Mouse (Mus musculus): ENCODE results near the gene Entr1. TPM values are rescaled to one million over a fixed set of nuclear protein-coding genes. Genes with fewer than 3 reads are reported as not detected.

Gene Entr1
- total RNA-seq (2014; rRNA removed; ENCODE audit: low replicate concordance) (57.4 and 67.4 TPM in 2 replicates), polyA plus RNA-seq (2015; fragmentation: Nextera tagmentation; extraction: Ambion mirVana) (56.4 and 57.2 TPM in 2 replicates)

GRCm38 (mm10) chr2:26389154-26389690 lies at the start of gene Entr1, which contains the start of gene Pmpca:
Gene Entr1, minus strand, starts transcription at chr2:26389316.
Gene Pmpca, plus strand, starts transcription at chr2:26389339.
- Histone ChIP-seq H3K4me2 (ENCODE audit: low read depth, low read length) (peak within 1 kb of the TSS; percentile 99), H3K36me3 (replicated peaks; ENCODE audit: control insufficient read depth, insufficient read depth, low read length) (peaks cover 74% of the 10 kb centered on the region), H3K9me3 (replicated peaks; ENCODE audit: control insufficient read depth, low read length) (no peaks in the 10 kb centered on the region), H3K27ac (ENCODE audit: low read depth) (peak within 1 kb of the TSS; percentile 74), H3K9ac (replicated peaks; ENCODE audit: low read depth, low read length) (peak within 1 kb of the TSS; percentile 91), H3K4me1 (ENCODE audit: control insufficient read depth, insufficient read depth) (peaks cover 10% of the 10 kb centered on the region), H3K4me3 (ENCODE audit: low read depth, low read length) (peak within 1 kb of the TSS; percentile 91), H3K27me3 (ENCODE audit: control insufficient read depth, insufficient read depth, low read length) (no peaks in the 10 kb centered on the region)
- ATAC-seq (ENCODE audit: insufficient read depth, low read depth) = peak; percentile 87
- DNase-seq (ENCODE audit: low spot score) = peak; percentile 77
- TF ChIP-seq CTCF (IDR thresholded peaks at IDR 0.05; ENCODE audit: low read depth) (no peak), EP300 (IDR thresholded peaks at IDR 0.05; ENCODE audit: low read depth) (no peak)
- WGBS = under 1% methylated on average over 52 of the region's 60 CpGs

DNA sequence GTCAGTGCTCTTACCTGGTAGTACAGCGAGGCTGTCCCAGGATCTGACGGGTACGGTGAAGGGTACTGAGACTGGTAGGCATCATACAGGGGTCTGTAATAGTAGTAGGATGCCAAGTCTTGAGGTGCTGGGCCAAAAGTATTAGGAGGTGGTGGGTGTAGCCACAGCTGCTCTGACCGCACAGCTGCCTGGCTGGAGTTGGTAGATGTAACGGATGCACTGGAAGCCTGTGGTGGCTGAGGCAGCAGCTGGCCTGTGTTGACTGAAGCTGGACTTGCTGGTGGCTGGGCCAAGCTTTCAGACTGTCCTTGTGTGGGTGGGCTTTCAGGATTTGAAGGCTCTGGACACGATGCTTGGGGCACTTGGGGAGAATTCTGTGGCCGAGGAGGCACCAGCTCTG lies 49.3 kb upstream of the Entr1 start:
- H3K4me1 ChIP-seq (ENCODE audit: control insufficient read depth, insufficient read depth) = peaks cover 10% of the 10 kb centered on the region; the same call in 1 of the 2 replicates
- H3K36me3 ChIP-seq (replicated peaks; ENCODE audit: control insufficient read depth, insufficient read depth, low read length) = peaks cover 78% of the 10 kb centered on the region

DNA sequence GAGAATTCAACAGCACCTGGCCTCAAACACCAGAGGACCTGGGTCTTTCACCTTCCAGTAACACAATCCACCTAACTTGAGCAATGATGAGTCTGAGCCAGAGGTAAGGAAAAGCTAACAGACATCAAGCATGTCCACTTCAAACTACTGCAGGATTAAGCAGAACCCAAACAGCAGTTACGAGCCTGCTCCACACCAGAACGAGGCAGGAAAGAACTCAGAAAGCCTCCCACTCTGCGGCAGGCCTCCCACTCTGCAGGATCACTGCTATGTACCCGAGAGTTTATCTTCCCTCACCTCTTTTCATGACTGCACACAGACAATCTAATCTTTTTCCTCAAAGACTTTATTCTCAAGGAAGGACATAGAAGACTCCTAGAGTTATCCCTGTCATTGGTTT lies 48.1 kb upstream of the Entr1 start:
- Histone ChIP-seq H3K4me1 (ENCODE audit: control insufficient read depth, insufficient read depth) (0 out of 2 replicates have a peak, but pooled peaks cover 5% of the 10 kb centered on the region), H3K27ac (ENCODE audit: low read depth) (no peak overlapping the region), H3K36me3 (replicated peaks; ENCODE audit: control insufficient read depth, insufficient read depth, low read length) (peaks cover 87% of the 10 kb centered on the region), H3K4me2 (ENCODE audit: low read depth, low read length) (no peak overlapping the region), H3K4me3 (ENCODE audit: low read depth, low read length) (no peak overlapping the region), H3K9ac (replicated peaks; ENCODE audit: low read depth, low read length) (no peak overlapping the region), H3K9me3 (replicated peaks; ENCODE audit: control insufficient read depth, low read length) (no peaks in the 10 kb centered on the region), H3K27me3 (ENCODE audit: control insufficient read depth, insufficient read depth, low read length) (no peaks in the 10 kb centered on the region)
- no peak for ATAC-seq (ENCODE audit: insufficient read depth, low read depth)
- no peak for TF ChIP-seq EP300 (IDR thresholded peaks at IDR 0.05; ENCODE audit: low read depth)
- TF ChIP-seq CTCF (IDR thresholded peaks at IDR 0.05; ENCODE audit: low read depth) = no peak
- WGBS = 51% methylated on average over 4 of the region's 4 CpGs
- DNase-seq (ENCODE audit: low spot score) = no peak

More for the DNA sequence above, 49.3 kb upstream of the Entr1 start:
- WGBS = 85% methylated on average over 7 of the region's 7 CpGs
- Histone ChIP-seq H3K27me3 (ENCODE audit: control insufficient read depth, insufficient read depth, low read length) (no peaks in the 10 kb centered on the region), H3K9ac (replicated peaks; ENCODE audit: low read depth, low read length) (no peak overlapping the region), H3K4me2 (ENCODE audit: low read depth, low read length) (no peak overlapping the region), H3K9me3 (replicated peaks; ENCODE audit: control insufficient read depth, low read length) (no peaks in the 10 kb centered on the region), H3K27ac (ENCODE audit: low read depth) (no peak overlapping the region), H3K4me3 (ENCODE audit: low read depth, low read length) (no peak overlapping the region)
- DNase-seq (ENCODE audit: low spot score) (no peak), ATAC-seq (ENCODE audit: insufficient read depth, low read depth) (no peak)
- TF ChIP-seq EP300 (IDR thresholded peaks at IDR 0.05; ENCODE audit: low read depth) = no peak
- no peak for TF ChIP-seq CTCF (IDR thresholded peaks at IDR 0.05; ENCODE audit: low read depth)

DNA sequence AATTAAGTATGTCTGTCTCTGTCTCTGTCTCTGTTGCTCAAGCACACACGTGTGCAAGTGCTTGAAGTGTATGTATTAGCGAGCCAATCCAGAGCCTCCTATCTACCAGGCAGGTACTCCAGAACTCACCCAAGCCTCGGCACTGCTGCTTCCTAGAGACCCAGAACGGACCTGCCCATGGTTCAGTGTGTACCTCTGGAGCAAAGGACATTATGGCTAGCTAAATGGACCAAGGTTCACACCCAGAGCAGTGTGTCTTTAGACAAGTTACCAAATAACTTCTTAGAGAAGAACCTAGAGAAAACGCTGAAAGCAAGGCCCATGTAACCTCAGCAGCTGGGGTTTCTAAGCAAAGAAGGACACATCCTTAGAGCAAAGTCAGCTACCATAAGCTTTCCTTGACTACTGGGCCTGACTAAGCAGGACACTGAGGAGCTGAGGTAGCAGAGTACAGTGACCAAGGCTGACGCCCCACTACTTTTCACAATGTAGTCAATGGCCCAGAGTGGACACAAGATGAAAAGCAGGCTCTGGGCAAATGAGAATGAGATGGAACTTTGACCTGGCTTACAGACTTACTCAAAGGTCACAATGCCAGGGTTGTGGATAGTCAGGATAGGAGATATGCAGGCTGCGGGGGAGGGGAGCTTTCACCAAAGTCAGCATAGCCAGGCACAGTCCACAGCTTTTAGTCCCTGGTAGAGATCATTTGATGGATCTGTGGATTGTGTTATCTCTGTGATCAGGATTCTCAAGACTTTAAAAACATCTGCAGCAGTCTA lies 45.9 kb upstream of the Entr1 start:
- no peak overlapping the region for H3K27ac ChIP-seq (ENCODE audit: low read depth)
- H3K9me3 ChIP-seq (replicated peaks; ENCODE audit: control insufficient read depth, low read length) = no peaks in the 10 kb centered on the region
- no peak for ATAC-seq (ENCODE audit: insufficient read depth, low read depth)
- no peak overlapping the region for H3K4me3 ChIP-seq (ENCODE audit: low read depth, low read length)
- WGBS = 88% methylated on average over 7 of the region's 7 CpGs
- H3K4me1 ChIP-seq (ENCODE audit: control insufficient read depth, insufficient read depth) = 0 out of 2 replicates have a peak, but pooled peaks cover 5% of the 10 kb centered on the region
- no peak overlapping the region for H3K9ac ChIP-seq (replicated peaks; ENCODE audit: low read depth, low read length)
- peaks cover 85% of the 10 kb centered on the region for H3K36me3 ChIP-seq (replicated peaks; ENCODE audit: control insufficient read depth, insufficient read depth, low read length)
- DNase-seq (ENCODE audit: low spot score) = no peak
- H3K27me3 ChIP-seq (ENCODE audit: control insufficient read depth, insufficient read depth, low read length) = no peaks in the 10 kb centered on the region
- TF ChIP-seq EP300 (IDR thresholded peaks at IDR 0.05; ENCODE audit: low read depth) (no peak), CTCF (IDR thresholded peaks at IDR 0.05; ENCODE audit: low read depth) (no peak)
- H3K4me2 ChIP-seq (ENCODE audit: low read depth, low read length) = no peak overlapping the region

GRCm38 (mm10) chr2:26429851-26430250 lies 40.7 kb upstream of the Entr1 start:
- no peak overlapping the region for H3K9ac ChIP-seq (replicated peaks; ENCODE audit: low read depth, low read length)
- no peaks in the 10 kb centered on the region for H3K27me3 ChIP-seq (ENCODE audit: control insufficient read depth, insufficient read depth, low read length)
- no peaks in the 10 kb centered on the region for H3K9me3 ChIP-seq (replicated peaks; ENCODE audit: control insufficient read depth, low read length)
- H3K27ac ChIP-seq (ENCODE audit: low read depth) = no peak overlapping the region
- WGBS = 96% methylated on average over 5 of the region's 5 CpGs
- no peak for ATAC-seq (ENCODE audit: insufficient read depth, low read depth)
- no peak for DNase-seq (ENCODE audit: low spot score)
- no peaks in the 10 kb centered on the region for H3K4me1 ChIP-seq (ENCODE audit: control insufficient read depth, insufficient read depth)
- no peak overlapping the region for H3K4me3 ChIP-seq (ENCODE audit: low read depth, low read length)
- H3K36me3 ChIP-seq (replicated peaks; ENCODE audit: control insufficient read depth, insufficient read depth, low read length) = peaks cover 94% of the 10 kb centered on the region
- no peak for TF ChIP-seq EP300 (IDR thresholded peaks at IDR 0.05; ENCODE audit: low read depth)
- no peak for TF ChIP-seq CTCF (IDR thresholded peaks at IDR 0.05; ENCODE audit: low read depth)
- H3K4me2 ChIP-seq (ENCODE audit: low read depth, low read length) = no peak overlapping the region

Measured in heart, postnatal 0 days (tissue).